Mouse (Mus musculus): ENCODE data around the gene Aff3.

DNA sequence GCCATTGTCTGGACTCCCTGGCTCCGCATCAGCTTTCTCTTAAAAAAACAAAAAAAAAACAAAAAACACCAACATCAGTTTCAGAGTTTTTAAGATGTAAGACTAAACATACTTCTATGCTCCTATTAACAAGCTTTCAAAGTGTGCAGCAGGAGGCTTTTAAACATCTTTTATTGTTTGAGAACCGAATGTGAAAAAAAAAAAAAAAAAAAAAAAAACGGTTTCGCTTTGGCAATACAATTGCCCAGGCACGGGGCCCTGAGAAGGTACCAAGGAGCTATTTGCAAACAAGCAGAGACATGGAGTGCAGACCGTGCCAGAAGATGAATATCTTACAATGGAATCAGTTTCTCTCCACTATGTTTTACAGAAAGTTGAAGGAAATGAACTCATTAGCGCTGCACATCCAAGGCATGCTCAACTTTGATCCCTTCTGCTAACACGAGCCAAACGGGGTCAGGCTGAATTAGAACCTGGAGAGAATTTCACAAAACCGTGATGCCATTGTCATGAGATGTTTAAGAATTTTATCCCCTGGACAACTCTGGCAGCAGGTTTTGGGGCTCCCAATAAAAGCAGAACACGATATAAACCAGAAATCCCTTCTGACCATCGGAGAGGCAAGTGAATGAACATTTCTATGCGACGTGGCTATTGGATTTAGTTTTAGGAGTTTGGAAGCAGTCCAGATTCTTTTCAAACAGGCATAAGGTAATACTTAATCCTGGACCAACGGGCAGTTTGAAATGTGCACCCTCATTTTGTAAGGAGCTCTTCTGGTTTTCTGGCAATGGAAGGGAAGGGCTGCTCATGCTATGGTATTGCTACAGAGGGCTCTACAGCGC, 344.4 kb downstream of the Aff3 start:
- no peak for TF ChIP-seq CTCF (IDR thresholded peaks at IDR 0.05)
- no peak for TF ChIP-seq POLR2A (IDR thresholded peaks at IDR 0.05; ENCODE audit: insufficient read depth, low read depth, low read length)
